Mouse (Mus musculus) fat pad, adult 2 months (tissue): ENCODE results near the gene Sh3glb1.

Experiments
- DNase-seq: peaks from one replicate; pipeline ENCODE4 v3.0.0-alpha.2; 2011; ENCODE audit warnings: low read depth, low spot score; ENCODE audit errors: extremely low read depth

Gene Sh3glb1

GRCm38 (mm10) chr3:144672016-144672415, 48.1 kb downstream of the Sh3glb1 start:
- no peak for DNase-seq

GRCm38 (mm10) chr3:144669944-144670874, 49.9 kb downstream of the Sh3glb1 start:
- no peak for DNase-seq

- no peak for DNase-seq
Observed at GRCm38 (mm10) chr3:144669457-144669864, 50.7 kb downstream of the Sh3glb1 start.

GRCm38 (mm10) chr3:144668949-144669348, 51.2 kb downstream of the Sh3glb1 start:
- DNase-seq: no peak

GRCm38 (mm10) chr3:144668039-144668438, 52.1 kb downstream of the Sh3glb1 start:
- DNase-seq: no peak

GRCm38 (mm10) chr3:144664363-144665299, 55.5 kb downstream of the Sh3glb1 start:
- no peak for DNase-seq

- DNase-seq: no peak
Observed at GRCm38 (mm10) chr3:144663415-144664093, 56.6 kb downstream of the Sh3glb1 start.

- DNase-seq: no peak
Observed at GRCm38 (mm10) chr3:144662215-144662852, 57.8 kb downstream of the Sh3glb1 start.

GRCm38 (mm10) chr3:144661439-144661838, 58.7 kb downstream of the Sh3glb1 start:
- DNase-seq: no peak

GRCm38 (mm10) chr3:144644202-144644601, 75.9 kb downstream of the Sh3glb1 start:
- DNase-seq: no peak

GRCm38 (mm10) chr3:144643301-144643871, 76.7 kb downstream of the Sh3glb1 start:
- DNase-seq: peak; percentile 64

- no peak for DNase-seq
Observed at GRCm38 (mm10) chr3:144642141-144642540, 78.0 kb downstream of the Sh3glb1 start.

GRCm38 (mm10) chr3:144640033-144640432, 80.1 kb downstream of the Sh3glb1 start:
- DNase-seq: no peak

GRCm38 (mm10) chr3:144639387-144639786, 80.7 kb downstream of the Sh3glb1 start:
- no peak for DNase-seq

- DNase-seq: no peak
Observed at GRCm38 (mm10) chr3:144638110-144638509, 82.0 kb downstream of the Sh3glb1 start.

GRCm38 (mm10) chr3:144635236-144635635, 84.9 kb downstream of the Sh3glb1 start:
- DNase-seq: no peak
